Mouse (Mus musculus) MEL (cell line): Measurements from ENCODE around the gene Mok. TPM values are rescaled to one million over a fixed set of nuclear protein-coding genes. Genes with fewer than 3 reads are reported as not detected.

Experiments used
- DNase-seq: peaks from one replicate; pipeline ENCODE4 v3.0.0; 2011; ENCODE audit warnings: low read depth, low spot score
- H3K27ac ChIP-seq: 2 replicates; pipeline ENCODE4 v1.5.1; 2012; ENCODE audit warnings: low read depth, mild to moderate bottlenecking, control low read depth, low read length, moderate library complexity; ENCODE audit not compliant: control insufficient read depth
- H3K27me3 ChIP-seq, 2 experiments: fragments of 150-350 bp in 1 of 2; sonication (generic) in 1 of 2; 2 replicates each; pipeline ENCODE4 v1.6.1; 2012; ENCODE audit warnings: low read length in 2 of 2, mild to moderate bottlenecking in 2 of 2, improper control_type of control experiment in 1 of 2, moderate library complexity in 1 of 2; ENCODE audit not compliant: insufficient read depth in 2 of 2, control insufficient read depth in 1 of 2
- H3K36me3 ChIP-seq, 2 experiments: 2 replicates each; pipeline ENCODE4 v1.6.1; 2012 to 2014; ENCODE audit warnings: low read length in 2 of 2, improper control_type of control experiment in 1 of 2, inconsistent platforms in 1 of 2, mild to moderate bottlenecking in 1 of 2; ENCODE audit not compliant: insufficient read depth in 2 of 2, control insufficient read depth in 1 of 2
- H3K4me1 ChIP-seq, 2 experiments: fragments of 150-350 bp in 1 of 2; sonication (generic) in 1 of 2; 2 replicates each; pipeline ENCODE4 v1.6.1; 2012; ENCODE audit warnings: low read length in 2 of 2, improper control_type of control experiment in 1 of 2, mild to moderate bottlenecking in 1 of 2; ENCODE audit not compliant: insufficient read depth in 2 of 2, control insufficient read depth in 1 of 2
- H3K4me3 ChIP-seq, 2 experiments: fragments of 150-350 bp in 1 of 2; sonication (generic) in 1 of 2; 2 replicates each; pipeline ENCODE4 v1.5.1; 2012; ENCODE audit warnings: low read depth in 2 of 2, low read length in 2 of 2, mild to moderate bottlenecking in 2 of 2, moderate library complexity in 2 of 2, control low read depth in 1 of 2, improper control_type of control experiment in 1 of 2; ENCODE audit not compliant: control insufficient read depth in 1 of 2, insufficient read depth in 1 of 2
- H3K79me2 ChIP-seq: 2 replicates; pipeline ENCODE4 v1.6.1; 2012; ENCODE audit warnings: mild to moderate bottlenecking, low read length, moderate library complexity; ENCODE audit not compliant: control insufficient read depth, poor library complexity, insufficient read depth
- H3K9ac ChIP-seq: 2 replicates; pipeline ENCODE4 v1.6.1; 2012; ENCODE audit warnings: low read depth, mild to moderate bottlenecking, control low read depth, low read length, moderate library complexity; ENCODE audit not compliant: control insufficient read depth, poor library complexity, severe bottlenecking
- H3K9me3 ChIP-seq: fragments of 150-350 bp; sonication (generic); replicated peaks from 2 replicates; pipeline ENCODE4 v1.6.1; 2012; ENCODE audit warnings: mild to moderate bottlenecking, low read length, improper control_type of control experiment, moderate library complexity; ENCODE audit not compliant: insufficient read depth
- CTCF ChIP-seq, 3 experiments: IDR thresholded peaks in 2 of 3; conservative IDR thresholded peaks in 1 of 3; 2 replicates each; pipeline ENCODE4 v1.5.1; 2011 to 2012; ENCODE audit warnings: low read length in 3 of 3, low read depth in 2 of 3, mild to moderate bottlenecking in 2 of 3, improper control_type of control experiment in 1 of 3, inconsistent platforms in 1 of 3, mixed read lengths in 1 of 3, moderate library complexity in 1 of 3; ENCODE audit not compliant: control insufficient read depth in 1 of 3, insufficient read depth in 1 of 3, poor library complexity in 1 of 3, severe bottlenecking in 1 of 3
- EP300 ChIP-seq, 2 experiments: IDR thresholded peaks; 2 replicates each; pipeline ENCODE4 v1.6.1; 2011; ENCODE audit warnings: improper control_type of control experiment in 2 of 2, low read length in 2 of 2, low read depth in 1 of 2, mild to moderate bottlenecking in 1 of 2
- KAT2A ChIP-seq: conservative IDR thresholded peaks from 2 replicates; pipeline ENCODE4 v1.6.1; 2012; ENCODE audit warnings: low read depth, low read length, improper control_type of control experiment, inconsistent platforms
- MAX ChIP-seq: IDR thresholded peaks from 2 replicates; pipeline ENCODE4 v1.6.1; 2011; ENCODE audit warnings: low read length, improper control_type of control experiment
- MAZ ChIP-seq: IDR thresholded peaks from 2 replicates; pipeline ENCODE4 v1.6.1; 2012; ENCODE audit warnings: low read depth, mild to moderate bottlenecking, inconsistent platforms, low read length, improper control_type of control experiment
- MEF2A ChIP-seq: IDR thresholded peaks from 2 replicates; pipeline ENCODE4 v1.6.1; 2014; ENCODE audit warnings: low read depth, mild to moderate bottlenecking, inconsistent platforms, low read length, improper control_type of control experiment; ENCODE audit not compliant: poor library complexity, insufficient replicate concordance, severe bottlenecking; ENCODE audit errors: extremely low read depth
- MYB ChIP-seq: IDR thresholded peaks from 2 replicates; pipeline ENCODE4 v1.6.1; 2011; ENCODE audit warnings: mild to moderate bottlenecking, low read depth, low read length, improper control_type of control experiment
- MYC ChIP-seq: IDR thresholded peaks from 2 replicates; pipeline ENCODE4 v1.6.1; 2011; ENCODE audit warnings: low read depth, mild to moderate bottlenecking, low read length, improper control_type of control experiment, moderate library complexity
- NELFE ChIP-seq: IDR thresholded peaks from 2 replicates; pipeline ENCODE4 v1.6.1; 2011; ENCODE audit warnings: low read depth, low read length, improper control_type of control experiment
- NRF1 ChIP-seq: IDR thresholded peaks from 2 replicates; pipeline ENCODE4 v1.6.1; 2014; ENCODE audit warnings: low read depth, mild to moderate bottlenecking, inconsistent platforms, low read length, improper control_type of control experiment, moderate library complexity; ENCODE audit not compliant: poor library complexity, insufficient read depth, severe bottlenecking
- POLR2A ChIP-seq, 2 experiments: IDR thresholded peaks; 2 replicates each; pipeline ENCODE4 v1.6.1; 2011 to 2012; ENCODE audit warnings: low read length in 2 of 2, mild to moderate bottlenecking in 2 of 2, control low read depth in 1 of 2, improper control_type of control experiment in 1 of 2, low read depth in 1 of 2, moderate library complexity in 1 of 2; ENCODE audit not compliant: control insufficient read depth in 1 of 2, insufficient read depth in 1 of 2, poor library complexity in 1 of 2
- POLR2AphosphoS2 ChIP-seq: IDR thresholded peaks from 2 replicates; pipeline ENCODE4 v1.6.1; 2011; ENCODE audit warnings: low read length, improper control_type of control experiment
- TAL1 ChIP-seq: IDR thresholded peaks from 2 replicates; pipeline ENCODE4 v1.6.1; 2012; ENCODE audit warnings: mild to moderate bottlenecking, inconsistent platforms, low read length, moderate library complexity, mixed read lengths
- TBP ChIP-seq: IDR thresholded peaks from 2 replicates; pipeline ENCODE4 v1.8.0; 2011; ENCODE audit warnings: low read depth, low read length, improper control_type of control experiment
- ZKSCAN1 ChIP-seq: IDR thresholded peaks from 2 replicates; pipeline ENCODE4 v1.6.1; 2012; ENCODE audit warnings: low read depth, mild to moderate bottlenecking, inconsistent platforms, low read length, improper control_type of control experiment, moderate library complexity
- ZNF384 ChIP-seq: IDR thresholded peaks from 2 replicates; pipeline ENCODE4 v1.6.1; 2012; ENCODE audit warnings: low read depth, mild to moderate bottlenecking, inconsistent platforms, low read length, improper control_type of control experiment
- polyA plus RNA-seq, 2 experiments: library from polyadenylated mRNA; stranded (reverse) in 1 of 2; unstranded in 1 of 2; fragments of >175 nt in 1 of 2; fragments of >200 nt in 1 of 2; gene quantifications; 2 replicates each; pipeline versions ENCODE4 v1.2.1 to v1.2.4; 2012; ENCODE audit warnings: low replicate concordance in 2 of 2, low read depth in 1 of 2; ENCODE audit not compliant: insufficient read length in 2 of 2, insufficient read depth in 1 of 2, missing spikeins in 1 of 2
- total RNA-seq: library from RNA; depleted of rRNA; stranded (reverse); fragments of 300-350 nt; gene quantifications from 2 replicates; pipeline ENCODE4 v1.2.3, GENCODE M21; 2012

Mok gene
- total and polyA plus RNA-seq, 3 experiments, result 0.39 to 1.6 TPM; not detected in 1

DNA sequence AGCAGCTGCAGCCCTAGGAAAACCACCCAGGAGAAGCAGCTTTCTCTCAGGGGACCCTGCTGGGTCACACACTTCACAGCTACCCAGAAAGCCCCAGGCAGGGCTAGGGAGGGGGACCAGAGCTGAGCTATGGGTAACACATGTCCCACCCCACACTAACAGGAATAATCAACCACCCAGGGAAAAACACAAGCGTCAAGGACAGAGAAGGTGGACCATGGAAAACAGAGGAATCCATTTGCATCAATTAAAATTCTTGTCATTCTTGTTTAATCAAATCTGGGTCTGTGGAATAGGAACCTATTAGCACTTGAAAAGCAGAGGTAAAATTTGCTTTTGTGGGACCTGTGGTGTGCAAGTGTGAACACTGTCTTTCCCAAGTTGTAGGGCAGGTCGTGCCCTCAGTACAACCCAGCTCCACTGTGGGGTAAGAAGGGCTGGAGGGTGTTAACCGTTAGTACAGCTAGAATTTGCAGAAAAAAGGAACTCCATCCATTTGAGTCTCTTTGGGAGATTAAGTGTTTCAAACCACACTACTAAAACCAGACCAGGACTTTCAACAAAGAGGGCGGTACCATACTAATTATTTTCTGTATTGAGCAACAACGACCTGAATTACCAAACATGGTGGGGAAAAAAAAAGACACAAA lies 3.4 kb downstream of the Mok start:
- H3K9ac ChIP-seq, result no peak overlapping the region
- H3K9me3 ChIP-seq, result no peaks in the 10 kb centered on the region
- no peak overlapping the region for H3K4me3 ChIP-seq
- H3K36me3 ChIP-seq, result peaks cover 0 to 5% of the 10 kb centered on the region in 2 experiments; a peak in 1 of 4 replicates
- TF ChIP-seq NRF1 (no peak), MYB (no peak), EP300 (IDR thresholded peaks at IDR 0.05; ENCODE audit: low read depth in 1 of 2, low read length in 2 of 2) (no peak), MYC (no peak), MAX (no peak), CTCF (IDR thresholded peaks at IDR 0.05 in 2 of 3, conservative IDR thresholded peaks at IDR 0.05 in 1 of 3; ENCODE audit: control insufficient read depth in 1 of 3, insufficient read depth in 1 of 3, low read depth in 2 of 3, low read length in 3 of 3, poor library complexity in 1 of 3, severe bottlenecking in 1 of 3) (no peak), TAL1 (no peak), POLR2AphosphoS2 (no peak), POLR2A (IDR thresholded peaks at IDR 0.05; ENCODE audit: control insufficient read depth in 1 of 2, insufficient read depth in 1 of 2, low read depth in 1 of 2, low read length in 2 of 2, poor library complexity in 1 of 2) (no peak), ZKSCAN1 (no peak), NELFE (no peak), MAZ (no peak), MEF2A (no peak), ZNF384 (no peak)
- TF ChIP-seq, all 39 proteins: peak for 0
- no peaks in the 10 kb centered on the region; the same call in 1 of the 2 replicates for H3K79me2 ChIP-seq
- peaks cover 0 to 5% of the 10 kb centered on the region in 2 experiments; a peak in 2 of 4 replicates for H3K4me1 ChIP-seq
- H3K27me3 ChIP-seq, result no peaks in the 10 kb centered on the region
- DNase-seq, result no peak
- H3K27ac ChIP-seq, result no peak overlapping the region

DNA sequence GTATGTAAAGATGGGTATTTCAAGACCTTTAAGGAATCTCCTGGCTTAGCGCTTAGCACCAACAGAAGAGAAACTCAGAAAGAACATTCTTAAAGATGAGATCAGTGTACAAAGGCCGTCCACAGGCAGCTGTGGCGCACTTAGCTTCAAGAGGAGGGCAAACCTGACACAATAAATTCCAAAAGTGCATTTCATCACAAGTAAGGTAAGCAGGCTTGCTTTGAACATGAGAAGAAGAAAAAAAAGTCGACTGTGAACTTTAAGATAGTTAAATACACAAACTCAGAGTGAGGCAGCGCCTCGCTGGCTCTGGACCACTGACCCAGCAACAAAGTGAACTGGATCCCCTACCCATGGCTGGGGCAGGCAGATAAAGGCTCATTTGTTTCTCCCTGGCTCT lies 4.0 kb downstream of the Mok start:
- H3K4me3 ChIP-seq, result no peak overlapping the region
- H3K4me1 ChIP-seq, result peaks cover 0 to 4% of the 10 kb centered on the region in 2 experiments; a peak in 2 of 4 replicates
- no peaks in the 10 kb centered on the region for H3K9me3 ChIP-seq
- no peaks in the 10 kb centered on the region for H3K27me3 ChIP-seq
- no peaks in the 10 kb centered on the region; the same call in 1 of the 2 replicates for H3K79me2 ChIP-seq
- DNase-seq, result no peak
- peaks cover 0 to 4% of the 10 kb centered on the region in 2 experiments; a peak in 1 of 4 replicates for H3K36me3 ChIP-seq
- no peak overlapping the region for H3K9ac ChIP-seq
- TF ChIP-seq CTCF (IDR thresholded peaks at IDR 0.05 in 2 of 3, conservative IDR thresholded peaks at IDR 0.05 in 1 of 3; ENCODE audit: control insufficient read depth in 1 of 3, insufficient read depth in 1 of 3, low read depth in 2 of 3, low read length in 3 of 3, poor library complexity in 1 of 3, severe bottlenecking in 1 of 3) (no peak), MEF2A (no peak), KAT2A (no peak), TBP (no peak)
- H3K27ac ChIP-seq, result no peak overlapping the region
